Mouse (Mus musculus): Measurements from ENCODE around the gene Clpp. TPM values are rescaled to one million over a fixed set of nuclear protein-coding genes. Genes with fewer than 3 reads are reported as not detected.
A peak's percentile ranks its signal among the peaks of the same experiment; 100 is the strongest.

Gene Clpp
- polyA plus RNA-seq, 1 experiment from 2014 or later = 157 TPM

GRCm38 (mm10) chr17:57011236-57012141 is 21.4 kb downstream of the Clpp start, which contains the start of the genes Gtf2f1 and Gm17949:
Gtf2f1 (minus strand) TSS chr17:57011288.
Gm17949 (plus strand) TSS chr17:57011469.
- no peaks in the 10 kb centered on the region for H3K27me3 ChIP-seq
- peak within 1 kb of the TSS; percentile 81 for H3K9ac ChIP-seq
- peaks cover 19% of the 10 kb centered on the region for H3K4me1 ChIP-seq
- WGBS = under 1% methylated on average over 51 of the region's 51 CpGs
- H3K27ac ChIP-seq = peak within 1 kb of the TSS; percentile 94
- H3K4me2 ChIP-seq (replicated peaks) = peak within 1 kb of the TSS; percentile 93
- peak within 1 kb of the TSS; percentile 78 for H3K4me3 ChIP-seq
- ATAC-seq (ENCODE audit: low FRiP score, low read depth) = peak; percentile 96
- peaks cover 28% of the 10 kb centered on the region for H3K36me3 ChIP-seq
- H3K9me3 ChIP-seq = no peaks in the 10 kb centered on the region

GRCm38 (mm10) chr17:57012245-57012795 is 22.2 kb downstream of the Clpp start:
- H3K4me1 ChIP-seq = peaks cover 19% of the 10 kb centered on the region
- peak overlapping the region; percentile 94 for H3K27ac ChIP-seq
- 71% methylated on average over 13 of the region's 13 CpGs for WGBS

GRCm38 (mm10) chr17:57019693-57020092 is 29.6 kb downstream of the Clpp start:
- 90% methylated on average over 2 of the region's 2 CpGs for WGBS
- no peaks in the 10 kb centered on the region for H3K27me3 ChIP-seq
- H3K9me3 ChIP-seq = no peaks in the 10 kb centered on the region; the same call in 1 of the 2 replicates
- no peak overlapping the region for H3K4me3 ChIP-seq
- H3K9ac ChIP-seq = no peak overlapping the region
- H3K36me3 ChIP-seq = peaks cover 55% of the 10 kb centered on the region
- H3K4me2 ChIP-seq (replicated peaks) = no peak overlapping the region
- ATAC-seq (ENCODE audit: low FRiP score, low read depth) = no peak
- no peak overlapping the region for H3K27ac ChIP-seq
- H3K4me1 ChIP-seq = no peaks in the 10 kb centered on the region

More at GRCm38 (mm10) chr17:57012245-57012795, 22.2 kb downstream of the Clpp start:
- no peak for ATAC-seq (ENCODE audit: low FRiP score, low read depth)
- no peaks in the 10 kb centered on the region for H3K9me3 ChIP-seq
- peak overlapping the region; percentile 81; the same call in 1 of the 2 replicates for H3K9ac ChIP-seq
- H3K4me3 ChIP-seq = peak overlapping the region; percentile 78
- peak overlapping the region; percentile 93 for H3K4me2 ChIP-seq (replicated peaks)
- H3K27me3 ChIP-seq = no peaks in the 10 kb centered on the region
- peaks cover 20% of the 10 kb centered on the region for H3K36me3 ChIP-seq

- ATAC-seq (ENCODE audit: low FRiP score, low read depth) = no peak
- H3K9me3 ChIP-seq = no peaks in the 10 kb centered on the region; the same call in 1 of the 2 replicates
- peaks cover 68% of the 10 kb centered on the region for H3K36me3 ChIP-seq
- H3K4me3 ChIP-seq = no peak overlapping the region
- H3K27ac ChIP-seq = no peak overlapping the region
- H3K4me1 ChIP-seq = no peaks in the 10 kb centered on the region
- no peak overlapping the region for H3K9ac ChIP-seq
- WGBS = 89% methylated on average over 5 of the region's 5 CpGs
- no peak overlapping the region for H3K4me2 ChIP-seq (replicated peaks)
- H3K27me3 ChIP-seq = no peaks in the 10 kb centered on the region
Observed at GRCm38 (mm10) chr17:57020960-57021359, 30.9 kb downstream of the Clpp start.

GRCm38 (mm10) chr17:57027471-57027870 is 37.4 kb downstream of the Clpp start:
- H3K9me3 ChIP-seq = no peaks in the 10 kb centered on the region
- H3K27ac ChIP-seq = no peak overlapping the region
- 90% methylated on average over 4 of the region's 4 CpGs for WGBS
- ATAC-seq (ENCODE audit: low FRiP score, low read depth) = no peak
- H3K36me3 ChIP-seq = peaks cover 66% of the 10 kb centered on the region
- H3K4me1 ChIP-seq = peaks cover 19% of the 10 kb centered on the region
- no peaks in the 10 kb centered on the region for H3K27me3 ChIP-seq
- H3K9ac ChIP-seq = no peak overlapping the region
- no peak overlapping the region for H3K4me2 ChIP-seq (replicated peaks)
- H3K4me3 ChIP-seq = no peak overlapping the region

GRCm38 (mm10) chr17:57029691-57030090 is 39.6 kb downstream of the Clpp start:
- Histone ChIP-seq H3K9ac (peak overlapping the region; percentile 99), H3K36me3 (peaks cover 44% of the 10 kb centered on the region), H3K4me2 (replicated peaks) (peak overlapping the region; percentile 87), H3K4me1 (peaks cover 21% of the 10 kb centered on the region), H3K27me3 (no peaks in the 10 kb centered on the region), H3K4me3 (peak overlapping the region; percentile 91), H3K9me3 (no peaks in the 10 kb centered on the region), H3K27ac (no peak overlapping the region)
- 38% methylated on average over 8 of the region's 8 CpGs for WGBS
- no peak for ATAC-seq (ENCODE audit: low FRiP score, low read depth)

GRCm38 (mm10) chr17:57030931-57031660 is 41.0 kb downstream of the Clpp start, which contains the start of gene Khsrp:
Khsrp (minus strand) TSS chr17:57031522.
- Histone ChIP-seq H3K4me1 (peaks cover 21% of the 10 kb centered on the region), H3K27me3 (no peaks in the 10 kb centered on the region), H3K9ac (peak within 1 kb of the TSS; percentile 99), H3K4me3 (peak within 1 kb of the TSS; percentile 91), H3K27ac (peak within 1 kb of the TSS; percentile 91), H3K36me3 (peaks cover 30% of the 10 kb centered on the region), H3K4me2 (replicated peaks) (peak within 1 kb of the TSS; percentile 87), H3K9me3 (no peaks in the 10 kb centered on the region)
- WGBS = under 1% methylated on average over 79 of the region's 99 CpGs
- ATAC-seq (ENCODE audit: low FRiP score, low read depth) = no peak

- Histone ChIP-seq H3K9me3 (no peaks in the 10 kb centered on the region), H3K4me1 (peaks cover 21% of the 10 kb centered on the region), H3K27me3 (0 out of 2 replicates have a peak, but pooled peaks cover under 1% of the 10 kb centered on the region), H3K4me2 (replicated peaks) (peak overlapping the region; percentile 70), H3K9ac (peak overlapping the region; percentile 65), H3K27ac (peak overlapping the region; percentile 85), H3K4me3 (peak overlapping the region; percentile 91), H3K36me3 (peaks cover 23% of the 10 kb centered on the region)
- ATAC-seq (ENCODE audit: low FRiP score, low read depth) = peak; percentile 98
- WGBS = under 1% methylated on average over 38 of the region's 38 CpGs
Observed at GRCm38 (mm10) chr17:57031661-57032420, 41.7 kb downstream of the Clpp start.

GRCm38 (mm10) chr17:57032854-57033253 is 42.7 kb downstream of the Clpp start:
- ATAC-seq (ENCODE audit: low FRiP score, low read depth) = no peak
- peak overlapping the region; percentile 70; the same call in 1 of the 2 replicates for H3K4me2 ChIP-seq (replicated peaks)

GRCm38 (mm10) chr17:57038978-57039377 is 48.9 kb downstream of the Clpp start:
- H3K9ac ChIP-seq = no peak overlapping the region
- 36% methylated on average over 8 of the region's 8 CpGs for WGBS
- H3K27ac ChIP-seq = no peak overlapping the region
- ATAC-seq (ENCODE audit: low FRiP score, low read depth) = no peak
- H3K4me1 ChIP-seq = no peaks in the 10 kb centered on the region
- no peaks in the 10 kb centered on the region for H3K36me3 ChIP-seq
- H3K9me3 ChIP-seq = peaks cover 5% of the 10 kb centered on the region; the same call in 1 of the 2 replicates
- no peak overlapping the region for H3K4me3 ChIP-seq
- H3K4me2 ChIP-seq (replicated peaks) = no peak overlapping the region
- H3K27me3 ChIP-seq = peaks cover 27% of the 10 kb centered on the region

More at GRCm38 (mm10) chr17:57032854-57033253, 42.7 kb downstream of the Clpp start:
- 86% methylated on average over 4 of the region's 4 CpGs for whole genome bisulfite sequencing
- no peak overlapping the region for H3K27ac ChIP-seq
- H3K4me3 ChIP-seq = peak overlapping the region; percentile 47
- peaks cover 13% of the 10 kb centered on the region for H3K36me3 ChIP-seq
- peaks cover 10% of the 10 kb centered on the region for H3K27me3 ChIP-seq
- no peaks in the 10 kb centered on the region for H3K9me3 ChIP-seq
- H3K4me1 ChIP-seq = peaks cover 21% of the 10 kb centered on the region
- H3K9ac ChIP-seq = no peak overlapping the region

GRCm38 (mm10) chr17:57041554-57041953 is 51.4 kb downstream of the Clpp start, which contains the start of gene Slc25a41:
Slc25a41 (minus strand) TSS chr17:57041654.
- Histone ChIP-seq H3K4me3 (no peak within 1 kb of the TSS), H3K4me1 (no peaks in the 10 kb centered on the region), H3K27me3 (peaks cover 27% of the 10 kb centered on the region), H3K9me3 (peaks cover 5% of the 10 kb centered on the region; the same call in 1 of the 2 replicates), H3K27ac (no peak within 1 kb of the TSS), H3K36me3 (no peaks in the 10 kb centered on the region), H3K4me2 (replicated peaks) (no peak within 1 kb of the TSS), H3K9ac (no peak within 1 kb of the TSS; the same call in 1 of the 2 replicates)
- WGBS = 76% methylated on average over 8 of the region's 8 CpGs
- ATAC-seq (ENCODE audit: low FRiP score, low read depth) = no peak

All from limb, embryonic 13.5 days (tissue).